Mouse (Mus musculus) cerebellum, adult 8-10 months (tissue): Measurements from ENCODE around the gene Lypd4.
"Not testable (repeated sequence)": the region's sequence is repeated elsewhere in the genome, so short reads cannot be mapped to it uniquely, and the experiment has no call there.

ENCODE experiments used
- DNase-seq: peaks from one replicate; pipeline ENCODE4 v3.0.0; 2022

The Lypd4 gene

GRCm38 (mm10) chr7:24887096-24887495 is 17.4 kb upstream of the Lypd4 start:
- DNase-seq = no peak

GRCm38 (mm10) chr7:24886308-24886633 is 16.5 kb upstream of the Lypd4 start:
- no peak for DNase-seq

- no peak for DNase-seq
Observed at GRCm38 (mm10) chr7:24885468-24886307, 15.9 kb upstream of the Lypd4 start.

GRCm38 (mm10) chr7:24884693-24885291 is 15.1 kb upstream of the Lypd4 start:
- no peak for DNase-seq

- peak; percentile 98 for DNase-seq
Observed at GRCm38 (mm10) chr7:24883896-24884692, 14.4 kb upstream of the Lypd4 start, which contains the start of gene Rps19. TSS of gene Rps19 (plus strand) at chr7:24884371.

GRCm38 (mm10) chr7:24882416-24883199 is 12.9 kb upstream of the Lypd4 start:
- DNase-seq = no peak

- no peak for DNase-seq
Observed at GRCm38 (mm10) chr7:24879620-24880019, 9.9 kb upstream of the Lypd4 start.

- DNase-seq = no peak
Observed at GRCm38 (mm10) chr7:24877588-24877987, 7.8 kb upstream of the Lypd4 start.

- no peak for DNase-seq
Observed at GRCm38 (mm10) chr7:24869080-24869479, 661 bp downstream of the Lypd4 start.

- no peak for DNase-seq
Observed at GRCm38 (mm10) chr7:24864156-24864555, 5.6 kb downstream of the Lypd4 start.

- no peak for DNase-seq
Observed at GRCm38 (mm10) chr7:24862853-24863252, 6.9 kb downstream of the Lypd4 start.

- no peak for DNase-seq
Observed at GRCm38 (mm10) chr7:24861913-24862312, 7.8 kb downstream of the Lypd4 start, which contains the start of gene Gm9844. TSS of gene Gm9844 (plus strand) at chr7:24862213.

GRCm38 (mm10) chr7:24859234-24859633 is 10.5 kb downstream of the Lypd4 start:
- no peak for DNase-seq

- DNase-seq = no peak
Observed at GRCm38 (mm10) chr7:24856460-24857120, 13.2 kb downstream of the Lypd4 start.

GRCm38 (mm10) chr7:24853695-24854094 is 16.0 kb downstream of the Lypd4 start:
- no peak for DNase-seq

- DNase-seq = no peak
Observed at GRCm38 (mm10) chr7:24853233-24853563, 16.5 kb downstream of the Lypd4 start.

- DNase-seq = no peak
Observed at GRCm38 (mm10) chr7:24852557-24853232, 17.0 kb downstream of the Lypd4 start.

GRCm38 (mm10) chr7:24851596-24852325 is 18.0 kb downstream of the Lypd4 start:
- no peak for DNase-seq

- no peak for DNase-seq
Observed at GRCm38 (mm10) chr7:24850899-24851303, 18.8 kb downstream of the Lypd4 start.

- DNase-seq = no peak
Observed at GRCm38 (mm10) chr7:24850162-24850561, 19.6 kb downstream of the Lypd4 start.

GRCm38 (mm10) chr7:24846576-24846975 is 23.2 kb downstream of the Lypd4 start:
- DNase-seq = not testable (repeated sequence)
